Mouse (Mus musculus) forebrain, embryonic 14.5 days (tissue): ENCODE measurements around the gene Cmah. TPM values are rescaled to one million over a fixed set of nuclear protein-coding genes. Genes with fewer than 3 reads are reported as not detected.
A peak's percentile ranks its signal among the peaks of the same experiment; 100 is the strongest.
"Not testable (repeated sequence)": the region's sequence is repeated elsewhere in the genome, so short reads cannot be mapped to it uniquely, and the experiment has no call there.

ENCODE experiments used
- ATAC-seq: fragments of 200-750 bp; cut with Nextera tagmentation; 2 replicates; pipeline ENCODE4 v1.8.0; 2017; ENCODE audit warnings: mild to moderate bottlenecking, moderate library complexity
- DNase-seq: peaks from one replicate; pipeline ENCODE4 v3.0.0-alpha.2; 2015; ENCODE audit warnings: low spot score
- H3K27ac ChIP-seq: fragments of 300-500 bp; sonication (generic); 2 replicates; pipeline ENCODE4 v1.5.1; 2014; ENCODE audit warnings: low read depth, mild to moderate bottlenecking, control low read depth, low read length, moderate library complexity
- H3K27me3 ChIP-seq: fragments of 300-500 bp; sonication (generic); replicated peaks from 2 replicates; pipeline ENCODE4 v1.6.1; 2014; ENCODE audit warnings: low read length, control low read depth, mixed read lengths; ENCODE audit not compliant: control insufficient read depth, insufficient read depth
- H3K36me3 ChIP-seq: fragments of 300-500 bp; sonication (generic); 2 replicates; pipeline ENCODE4 v1.6.1; 2014; ENCODE audit warnings: low read length, control low read depth; ENCODE audit not compliant: control insufficient read depth, insufficient read depth
- H3K4me1 ChIP-seq: fragments of 300-500 bp; sonication (generic); 2 replicates; pipeline ENCODE4 v1.6.1; 2014; ENCODE audit warnings: antibody characterized with exemption, low read length, control low read depth; ENCODE audit not compliant: control insufficient read depth, insufficient read depth
- H3K4me2 ChIP-seq: fragments of 300-500 bp; sonication (generic); 2 replicates; pipeline ENCODE4 v1.6.1; 2014; ENCODE audit warnings: mild to moderate bottlenecking, control low read depth, low read length
- H3K4me3 ChIP-seq: fragments of 300-500 bp; sonication (generic); 2 replicates; pipeline ENCODE4 v1.5.1; 2014; ENCODE audit warnings: low read depth, low read length, control low read depth
- H3K9ac ChIP-seq: fragments of 300-500 bp; sonication (generic); 2 replicates; pipeline ENCODE4 v1.6.1; 2014; ENCODE audit warnings: mild to moderate bottlenecking, low read length, control low read depth, moderate library complexity
- H3K9me3 ChIP-seq: fragments of 300-500 bp; sonication (generic); replicated peaks from 2 replicates; pipeline ENCODE4 v1.6.1; 2016; ENCODE audit warnings: low read length, control low read depth, mixed read lengths; ENCODE audit not compliant: control insufficient read depth
- WGBS: fragments of 180-500 bp; shearing (Covaris S2); extraction: QIAGEN DNeasy Blood & Tissue Kit; methylation state at CpG from one replicate; pipeline ENCODE4 v1.1.7; 2014; 5-methylcytosine and 5-hydroxymethylcytosine counted together
- polyA plus RNA-seq: library from polyadenylated mRNA; unstranded; fragments of >200 nt; fragmentation: Nextera tagmentation; extraction: Ambion mirVana; gene quantifications from 2 replicates; pipeline ENCODE4 v1.2.1, GENCODE M21; 2014

Cmah gene
- polyA plus RNA-seq, 1 experiment from 2014 or later: 0.20 TPM

DNA sequence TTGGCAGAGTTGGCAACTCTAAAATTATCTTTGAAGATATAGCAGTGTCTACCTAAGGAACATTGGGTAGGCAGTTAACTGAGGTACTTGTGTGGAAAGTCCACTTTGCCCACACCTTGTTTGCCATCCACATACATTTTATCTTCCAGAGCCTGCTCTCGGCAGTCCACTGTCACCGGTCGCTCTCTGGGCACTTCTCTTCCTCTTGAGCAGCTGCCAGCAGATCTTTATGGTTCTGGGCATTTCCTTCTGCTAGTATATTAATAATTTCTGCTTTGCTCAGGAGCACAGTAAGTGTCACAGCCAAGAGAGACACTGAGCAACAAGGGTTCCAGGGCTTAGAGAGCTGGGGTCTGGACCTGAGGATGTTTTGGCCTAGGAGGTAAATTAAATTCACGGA is 68.6 kb downstream of the Cmah start:
- ATAC-seq (no peak), DNase-seq (no peak)
- Histone ChIP-seq H3K9me3 (no peaks in the 10 kb centered on the region), H3K4me2 (no peak overlapping the region), H3K36me3 (no peaks in the 10 kb centered on the region), H3K9ac (no peak overlapping the region), H3K27me3 (no peaks in the 10 kb centered on the region), H3K27ac (no peak overlapping the region), H3K4me3 (no peak overlapping the region), H3K4me1 (no peaks in the 10 kb centered on the region)
- WGBS: 96% methylated on average over 4 of the region's 4 CpGs

DNA sequence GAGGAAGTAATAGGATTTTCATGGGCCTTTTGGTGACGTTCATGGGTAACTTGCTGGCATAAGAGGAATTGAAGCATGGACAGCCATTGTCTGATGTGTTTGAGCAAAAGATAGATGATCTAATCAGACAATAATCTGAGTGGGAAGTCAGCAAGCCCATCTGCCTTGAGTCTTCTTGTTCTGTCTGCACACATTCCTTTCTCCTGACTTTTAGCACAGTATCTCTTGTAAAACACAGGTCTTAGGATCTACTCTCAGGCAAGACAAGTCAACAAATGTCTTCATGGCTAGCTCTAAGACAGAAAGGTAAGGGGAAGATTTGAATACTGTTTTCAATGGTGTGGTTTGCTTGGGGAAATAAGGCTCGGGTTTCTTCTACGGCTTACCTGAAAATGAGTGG is 70.0 kb downstream of the Cmah start:
- Histone ChIP-seq H3K27me3 (no peaks in the 10 kb centered on the region), H3K36me3 (no peaks in the 10 kb centered on the region), H3K9me3 (no peaks in the 10 kb centered on the region), H3K4me2 (no peak overlapping the region), H3K27ac (no peak overlapping the region), H3K4me3 (no peak overlapping the region), H3K4me1 (no peaks in the 10 kb centered on the region), H3K9ac (no peak overlapping the region)
- no peak for ATAC-seq
- WGBS: 89% methylated on average over 3 of the region's 3 CpGs
- no peak for DNase-seq

DNA sequence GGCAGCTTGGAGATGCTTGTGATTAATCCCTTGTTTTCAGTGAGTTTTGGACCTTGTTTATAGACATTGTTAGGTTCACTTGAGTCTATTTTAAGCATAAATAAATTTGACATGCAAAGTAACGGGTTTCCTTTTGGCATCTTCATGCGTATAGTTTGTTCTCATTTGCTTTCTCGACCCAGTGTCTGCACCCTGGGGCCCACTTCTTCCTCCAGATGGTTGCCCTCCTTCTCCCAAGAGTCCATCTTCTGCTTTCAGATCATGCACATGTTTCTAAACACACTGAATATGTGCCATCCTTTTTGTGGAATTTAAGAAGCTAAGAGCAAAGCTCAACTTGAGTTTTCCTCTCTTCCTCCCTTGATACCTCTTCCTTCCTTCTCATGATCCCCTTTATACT is 71.3 kb downstream of the Cmah start:
- Histone ChIP-seq H3K4me1 (no peaks in the 10 kb centered on the region), H3K9ac (no peak overlapping the region), H3K27ac (no peak overlapping the region), H3K4me2 (no peak overlapping the region), H3K36me3 (no peaks in the 10 kb centered on the region), H3K9me3 (no peaks in the 10 kb centered on the region), H3K4me3 (no peak overlapping the region), H3K27me3 (no peaks in the 10 kb centered on the region)
- DNase-seq (no peak), ATAC-seq (no peak)
- 85% methylated on average over 3 of the region's 3 CpGs for WGBS

DNA sequence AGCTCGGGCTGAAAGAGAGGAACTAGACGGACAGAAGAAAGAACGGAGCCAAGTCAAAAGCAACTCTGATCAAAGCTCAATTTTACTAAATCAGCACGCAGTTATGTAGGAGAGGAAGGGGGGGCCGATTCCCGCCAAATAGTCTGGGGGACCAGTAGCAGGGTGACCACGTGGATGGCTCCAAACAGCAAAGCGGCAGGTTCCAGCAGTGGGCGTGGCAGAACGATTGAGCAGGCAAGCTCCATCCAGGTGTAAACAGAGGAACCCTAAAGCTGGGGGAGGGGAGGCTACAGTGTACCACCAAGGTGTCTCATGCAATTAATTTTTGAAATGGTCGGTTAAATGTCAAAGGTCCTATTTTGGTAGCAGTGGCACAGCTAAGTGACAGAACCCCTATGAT is 74.6 kb downstream of the Cmah start:
- not testable (repeated sequence) for H3K9ac ChIP-seq, H3K4me1 ChIP-seq, H3K9me3 ChIP-seq, H3K4me2 ChIP-seq, H3K4me3 ChIP-seq, H3K27me3 ChIP-seq, ATAC-seq, H3K27ac ChIP-seq, H3K36me3 ChIP-seq, DNase-seq
- WGBS: 24% methylated on average over 11 of the region's 11 CpGs

DNA sequence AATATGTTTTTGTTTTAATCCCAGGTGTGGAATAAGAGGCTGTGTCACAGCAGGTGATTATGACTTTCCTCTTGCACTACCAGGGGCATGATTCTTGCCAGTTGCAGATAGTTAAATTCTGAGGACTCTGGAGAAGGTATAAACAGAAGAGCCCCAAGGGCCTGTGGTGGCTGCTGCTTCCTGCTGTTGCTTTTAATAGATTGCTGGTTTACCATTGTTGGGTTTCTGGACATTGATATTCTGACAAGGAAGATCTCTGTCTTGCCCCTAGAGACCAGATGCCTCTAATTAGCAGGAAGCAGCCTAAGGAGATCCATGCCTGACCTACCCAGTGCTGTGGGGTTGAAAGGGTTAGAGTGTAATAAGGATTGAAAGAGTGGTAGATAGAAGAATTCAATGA is 75.8 kb downstream of the Cmah start:
- Histone ChIP-seq H3K4me1 (no peaks in the 10 kb centered on the region), H3K9me3 (no peaks in the 10 kb centered on the region), H3K4me3 (no peak overlapping the region), H3K36me3 (no peaks in the 10 kb centered on the region), H3K4me2 (no peak overlapping the region), H3K27me3 (no peaks in the 10 kb centered on the region), H3K9ac (no peak overlapping the region), H3K27ac (no peak overlapping the region)
- ATAC-seq (no peak), DNase-seq (no peak)

DNA sequence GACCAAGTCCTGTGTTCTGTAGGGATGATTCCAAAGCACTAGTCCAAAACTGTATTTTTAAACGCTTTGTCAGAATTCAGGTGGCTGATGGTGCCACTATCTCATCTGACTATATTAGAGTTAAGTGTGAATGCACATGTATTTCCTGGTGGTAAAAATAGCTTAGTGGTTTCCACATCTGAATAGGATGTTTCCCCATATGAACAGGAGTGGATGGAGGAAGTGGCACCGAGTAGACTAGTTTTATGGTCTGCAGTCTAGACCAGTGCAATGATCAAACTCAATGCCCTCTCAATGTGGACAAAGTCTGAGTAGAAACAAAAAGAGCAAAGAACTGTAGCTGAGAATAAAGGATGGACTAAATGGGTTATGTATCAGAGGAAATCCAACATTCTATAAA is 79.6 kb downstream of the Cmah start:
- no peak overlapping the region for H3K4me2 ChIP-seq
- no peaks in the 10 kb centered on the region for H3K27me3 ChIP-seq
- ATAC-seq (no peak), DNase-seq (no peak)
- no peak overlapping the region for H3K27ac ChIP-seq
- WGBS: 84% methylated on average over 2 of the region's 2 CpGs
- H3K9me3 ChIP-seq: no peaks in the 10 kb centered on the region
- no peak overlapping the region for H3K9ac ChIP-seq
- no peak overlapping the region for H3K4me3 ChIP-seq
- H3K36me3 ChIP-seq: no peaks in the 10 kb centered on the region
- H3K4me1 ChIP-seq: no peaks in the 10 kb centered on the region

DNA sequence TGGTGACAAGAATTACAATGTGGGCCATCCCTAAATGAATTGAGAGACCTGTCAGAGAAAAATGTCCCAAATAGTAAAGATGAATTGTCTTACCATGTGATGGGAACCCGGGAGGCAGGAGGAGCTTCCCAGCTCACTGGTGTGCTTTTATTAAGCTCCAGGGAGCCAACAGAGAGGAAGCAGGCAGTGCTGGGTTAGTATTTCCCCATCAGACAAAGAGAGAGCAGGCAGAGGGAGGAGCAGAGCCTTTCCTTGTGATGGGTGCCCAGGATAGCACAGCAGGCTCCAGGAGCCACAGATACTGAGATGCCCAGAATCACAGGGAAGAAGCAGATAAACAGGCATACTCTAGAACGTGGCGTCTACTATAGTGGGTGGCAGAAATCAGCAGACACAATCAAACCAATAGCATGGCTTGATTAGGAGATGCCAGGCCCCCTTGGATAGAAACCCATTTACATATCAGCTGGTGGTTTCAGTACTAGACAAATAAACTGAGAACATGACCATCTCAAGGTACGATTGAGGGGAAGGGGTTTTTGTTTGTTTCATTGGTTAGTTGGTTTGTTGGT is 87.5 kb downstream of the Cmah start:
- Histone ChIP-seq H3K27me3 (no peaks in the 10 kb centered on the region), H3K4me3 (no peak overlapping the region), H3K4me1 (no peaks in the 10 kb centered on the region), H3K9me3 (no peaks in the 10 kb centered on the region), H3K27ac (no peak overlapping the region), H3K4me2 (no peak overlapping the region), H3K9ac (no peak overlapping the region), H3K36me3 (no peaks in the 10 kb centered on the region)
- ATAC-seq: no peak
- DNase-seq: no peak
- WGBS: 63% methylated on average over 4 of the region's 4 CpGs

DNA sequence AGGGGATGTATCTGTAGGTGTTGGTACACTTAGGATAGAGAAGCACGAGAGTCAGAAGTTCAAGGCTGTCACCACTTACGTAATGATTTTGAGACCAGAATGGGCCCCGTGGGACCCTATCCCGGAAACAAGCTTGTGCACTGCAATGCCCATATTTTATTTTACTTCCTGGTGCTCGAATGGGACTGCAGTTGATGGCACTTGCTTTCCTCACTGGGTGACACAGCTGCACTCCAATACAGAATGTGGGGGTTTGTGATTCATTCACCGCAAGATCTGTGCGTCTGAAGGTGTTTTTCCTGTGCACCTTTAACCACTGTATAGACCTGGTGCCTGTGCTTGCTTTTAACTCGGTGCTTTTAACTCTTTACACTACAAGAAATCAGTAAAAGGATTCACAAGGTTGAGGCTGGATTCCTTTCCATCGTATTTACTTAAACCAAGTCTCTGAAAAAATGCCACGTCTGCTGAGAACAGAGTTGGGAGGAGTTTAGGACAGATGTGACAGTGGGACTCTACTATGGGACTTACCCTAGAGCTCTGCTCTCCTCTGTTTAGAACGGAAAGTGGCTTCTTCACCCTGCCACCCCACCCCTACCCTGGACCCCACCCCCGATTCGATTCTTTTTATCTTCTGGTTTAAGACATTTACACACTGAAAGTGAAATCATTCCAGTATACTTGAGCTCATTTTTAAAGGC is 88.5 kb downstream of the Cmah start:
- Histone ChIP-seq H3K9me3 (no peaks in the 10 kb centered on the region), H3K27me3 (no peaks in the 10 kb centered on the region), H3K27ac (no peak overlapping the region), H3K9ac (no peak overlapping the region), H3K4me1 (no peaks in the 10 kb centered on the region), H3K36me3 (no peaks in the 10 kb centered on the region), H3K4me3 (no peak overlapping the region), H3K4me2 (no peak overlapping the region)
- DNase-seq (no peak), ATAC-seq (no peak)
- 89% methylated on average over 13 of the region's 13 CpGs for WGBS

DNA sequence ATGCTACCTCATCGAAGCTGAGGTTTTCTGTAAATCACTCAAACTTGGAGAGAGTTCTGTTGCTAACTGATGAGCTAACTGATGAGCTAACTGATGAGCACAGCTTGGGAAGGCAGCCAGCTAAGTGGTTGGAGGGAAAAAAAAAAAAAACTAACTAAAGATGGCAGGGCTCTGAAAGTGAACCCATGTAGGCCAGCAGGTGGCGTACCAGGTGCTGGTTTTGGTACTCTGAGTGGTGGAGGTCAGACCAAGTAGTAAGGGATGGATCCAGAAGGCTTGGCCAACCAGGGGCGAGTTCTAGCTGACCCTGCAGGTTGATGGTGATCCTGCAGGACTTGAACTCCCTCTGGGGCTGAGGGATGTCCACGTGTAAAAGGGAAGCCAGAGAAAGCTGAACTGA is 89.2 kb downstream of the Cmah start:
- 35% methylated on average over 4 of the region's 4 CpGs for WGBS
- Histone ChIP-seq H3K9ac (no peak overlapping the region), H3K4me3 (no peak overlapping the region), H3K27ac (no peak overlapping the region), H3K36me3 (no peaks in the 10 kb centered on the region), H3K27me3 (no peaks in the 10 kb centered on the region), H3K4me2 (no peak overlapping the region), H3K4me1 (no peaks in the 10 kb centered on the region), H3K9me3 (no peaks in the 10 kb centered on the region)
- ATAC-seq: no peak
- peak; percentile 34 for DNase-seq
